Mouse (Mus musculus) liver, adult 2 months (tissue): ENCODE results near the gene Snx20.

Experiments used
- CTCF ChIP-seq: fragments of 200-500 bp; IDR thresholded peaks from 2 replicates; pipeline ENCODE4 v1.5.1; 2011; ENCODE audit warnings: low read depth, low read length, control low read depth
- POLR2A ChIP-seq: fragments of 200-500 bp; IDR thresholded peaks from 2 replicates; pipeline ENCODE4 v1.6.1; 2011; ENCODE audit warnings: low read length, control low read depth; ENCODE audit not compliant: insufficient read depth; ENCODE audit errors: extremely low read depth

DNA sequence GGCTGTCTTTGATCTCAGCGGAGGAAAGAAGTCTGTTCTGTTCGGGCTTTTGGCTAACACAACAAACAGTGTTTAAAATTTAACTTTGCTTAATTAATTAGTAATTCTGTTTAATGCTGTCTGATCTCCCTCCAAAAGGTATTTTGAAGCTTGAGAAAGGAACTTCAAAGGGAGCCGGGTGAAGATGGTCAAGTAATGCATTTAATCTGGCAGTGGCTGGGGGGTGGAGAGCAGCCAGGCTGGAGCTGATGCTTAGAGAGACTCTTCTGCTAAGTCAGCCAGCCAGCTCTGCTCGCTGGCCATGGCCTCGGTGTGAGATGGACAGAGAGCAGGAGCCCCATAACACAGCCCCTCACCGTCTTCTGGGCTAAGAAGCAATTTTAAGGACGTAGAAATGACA, 56.7 kb downstream of the Snx20 start:
- no peak for TF ChIP-seq CTCF
- no peak for TF ChIP-seq POLR2A
